Mouse (Mus musculus) G1E-ER4 (cell line): ENCODE data around the gene C9orf72. TPM values are rescaled to one million over a fixed set of nuclear protein-coding genes. Genes with fewer than 3 reads are reported as not detected.

ENCODE experiments used
- GATA1 ChIP-seq: IDR thresholded peaks from one replicate; pipeline ENCODE4 v1.8.0; 2012; ENCODE audit warnings: low read length, inconsistent platforms
- polyA plus RNA-seq: library from polyadenylated mRNA; stranded (reverse); fragments of >175 nt; gene quantifications from 2 replicates; pipeline ENCODE4 v1.2.3, GENCODE M21; 2012

The C9orf72 gene
- polyA plus RNA-seq, 1 experiment = 0.18 TPM

DNA sequence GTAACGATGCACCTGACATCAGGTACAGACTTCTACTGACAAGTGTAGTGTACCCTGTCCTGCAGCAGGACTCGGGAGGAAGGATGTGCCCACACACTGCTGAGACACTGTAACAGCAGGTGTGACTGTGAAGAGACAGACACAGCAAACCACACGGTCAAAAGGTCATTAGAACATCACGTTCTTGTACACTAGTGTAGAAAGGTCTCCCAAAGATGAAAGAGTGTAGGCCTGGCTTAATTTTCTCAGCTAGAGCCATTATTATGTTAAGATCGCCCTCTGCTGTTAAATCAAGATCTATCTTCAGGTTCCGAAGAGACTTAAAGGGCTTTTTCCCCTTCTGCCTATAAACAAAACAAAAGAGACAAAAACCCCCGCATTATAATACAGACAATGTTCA, 33.2 kb downstream of the C9orf72 start:
- TF ChIP-seq GATA1 = no peak

DNA sequence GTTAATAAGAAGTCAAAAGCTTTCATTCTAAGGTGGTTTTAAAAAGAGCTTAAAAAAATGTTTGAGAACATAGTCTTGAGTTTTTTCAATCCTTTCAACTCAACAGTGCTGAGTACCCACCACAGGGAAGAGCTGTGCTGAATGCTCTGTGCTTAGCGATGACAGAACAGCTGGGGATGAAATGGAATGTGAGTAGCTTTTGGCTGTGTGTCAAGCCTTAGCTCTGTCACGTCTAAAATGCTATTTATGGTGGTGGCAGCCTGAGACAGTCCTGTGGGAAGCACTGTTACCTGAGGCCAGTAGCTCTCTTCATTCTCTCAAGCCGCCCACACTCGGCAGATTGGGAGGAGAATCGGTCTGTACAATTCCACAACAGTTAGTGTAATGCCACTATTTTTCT, 36.2 kb downstream of the C9orf72 start:
- TF ChIP-seq GATA1 = no peak

DNA sequence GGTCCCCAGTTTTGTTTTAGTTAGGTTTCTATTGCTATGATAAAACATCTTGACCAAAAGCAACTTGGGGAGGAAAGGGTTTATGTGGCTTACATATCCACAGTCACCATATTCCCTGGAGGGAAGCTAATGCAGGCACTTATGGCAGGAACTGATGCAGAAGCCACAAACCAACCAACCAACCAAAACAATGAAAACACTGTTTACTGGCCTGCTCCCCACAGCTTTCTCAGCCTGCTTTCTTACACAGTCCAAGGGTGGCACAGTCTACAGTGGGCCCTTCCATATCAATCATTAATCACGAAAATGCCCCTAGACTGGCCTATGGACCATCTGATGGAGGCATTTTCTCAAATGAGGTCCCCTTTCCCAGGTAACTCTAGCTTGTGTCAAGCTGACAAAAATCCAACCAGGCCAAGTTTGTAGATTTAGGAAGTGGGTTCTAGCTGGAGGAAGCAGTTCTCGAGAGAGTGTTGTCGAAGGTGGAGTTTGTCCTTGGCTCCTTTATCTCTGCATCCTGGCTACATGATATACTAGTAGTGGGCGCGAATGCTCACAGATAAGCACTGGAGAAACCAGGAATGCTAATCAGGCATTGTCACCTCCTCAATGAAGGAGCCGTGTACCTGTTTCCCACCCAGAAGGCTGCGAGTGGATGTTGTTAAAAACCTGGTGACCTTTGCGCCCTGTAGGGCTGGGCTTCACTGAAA, 38.2 kb downstream of the C9orf72 start:
- peak; percentile 8 for TF ChIP-seq GATA1

DNA sequence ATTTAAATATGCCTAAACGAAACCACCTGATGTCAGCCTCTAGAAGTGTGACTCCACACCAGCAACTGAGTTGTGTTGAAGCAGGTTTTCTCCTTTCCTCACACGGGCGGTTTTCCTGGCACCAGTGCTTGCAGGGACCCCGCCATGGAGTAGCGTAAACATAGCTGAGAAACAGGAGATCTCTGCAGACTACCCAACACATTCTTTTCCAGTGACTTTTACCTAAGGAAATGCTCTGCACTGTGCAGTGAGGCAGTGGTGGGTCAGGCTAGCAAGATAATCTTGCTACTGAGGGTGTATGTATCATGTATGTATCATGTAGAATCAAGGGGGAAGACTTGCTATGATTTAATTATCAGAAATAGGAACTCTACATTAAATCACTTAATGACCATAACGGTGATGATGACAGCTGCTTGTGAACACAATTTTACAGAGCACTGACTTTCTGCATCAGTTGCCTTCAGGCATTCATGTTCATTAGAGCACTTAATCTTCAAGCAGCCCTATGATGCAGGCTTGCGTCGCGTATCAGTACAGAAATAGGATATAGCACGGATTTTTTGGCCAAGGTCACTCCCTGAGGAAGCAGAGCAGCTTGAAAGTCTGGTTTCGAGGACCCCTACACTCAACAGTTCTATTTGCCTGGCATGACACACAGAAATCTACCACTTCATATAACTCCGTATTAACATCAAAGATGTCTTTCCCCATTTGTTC, 47.9 kb downstream of the C9orf72 start:
- no peak for TF ChIP-seq GATA1

DNA sequence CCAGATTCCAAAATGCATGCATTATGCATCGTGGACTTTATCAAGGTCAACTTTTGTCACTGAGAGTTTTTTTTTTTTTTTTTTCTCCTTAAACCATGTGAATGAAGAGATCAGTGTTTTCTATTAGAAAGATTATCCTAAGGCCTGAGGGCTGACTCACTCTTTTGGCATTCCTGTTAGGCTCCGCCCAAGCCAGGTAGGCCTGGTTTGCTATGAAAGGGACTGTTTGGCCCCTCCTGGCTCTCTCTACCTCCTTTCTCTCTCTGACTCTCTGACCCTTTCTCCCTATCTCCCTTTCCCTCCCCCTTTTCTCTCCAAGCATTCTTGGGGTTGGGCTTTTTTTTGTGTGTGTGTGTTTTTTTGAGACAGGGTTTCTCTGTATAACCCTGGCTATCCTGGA, 50.4 kb downstream of the C9orf72 start:
- no peak for TF ChIP-seq GATA1

DNA sequence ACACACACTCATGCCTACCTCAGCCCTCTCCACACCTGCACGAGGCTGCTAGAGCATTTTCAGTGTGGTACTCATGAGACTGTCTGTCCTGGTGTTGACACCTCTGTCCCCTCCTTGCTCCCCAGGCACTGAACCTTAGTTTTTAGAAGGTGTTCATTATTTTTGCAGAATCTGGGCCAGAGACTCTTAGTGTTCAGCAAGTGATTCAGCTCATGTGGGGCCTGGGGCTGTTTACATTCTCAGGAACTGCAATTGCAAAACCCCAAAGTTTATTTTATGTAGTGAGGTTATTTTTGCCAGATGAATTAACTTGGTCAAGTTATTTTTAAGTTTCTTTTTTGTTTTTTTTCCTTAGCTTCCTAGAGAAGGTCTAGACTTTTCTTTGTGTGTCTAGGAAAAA, 52.4 kb downstream of the C9orf72 start:
- no peak for TF ChIP-seq GATA1

DNA sequence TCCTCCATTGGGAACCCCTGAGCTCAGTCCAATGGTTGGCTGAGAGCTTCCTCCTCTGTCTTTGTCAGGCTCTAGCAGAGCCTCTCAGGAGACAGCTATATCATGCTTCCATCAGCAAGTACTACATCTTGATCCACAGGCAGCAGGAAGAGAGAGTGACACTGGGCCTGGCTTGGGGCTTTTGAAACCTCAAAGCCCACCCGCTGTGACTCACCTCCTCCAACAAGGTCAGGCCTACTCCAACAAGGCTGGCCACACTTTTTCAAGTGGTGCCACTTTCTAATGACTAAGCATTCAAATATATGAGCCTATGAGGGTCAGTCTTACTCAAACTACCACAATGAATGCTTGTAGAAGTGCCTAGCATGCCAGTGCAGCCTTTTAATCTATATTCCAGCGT, 53.5 kb downstream of the C9orf72 start:
- no peak for TF ChIP-seq GATA1

DNA sequence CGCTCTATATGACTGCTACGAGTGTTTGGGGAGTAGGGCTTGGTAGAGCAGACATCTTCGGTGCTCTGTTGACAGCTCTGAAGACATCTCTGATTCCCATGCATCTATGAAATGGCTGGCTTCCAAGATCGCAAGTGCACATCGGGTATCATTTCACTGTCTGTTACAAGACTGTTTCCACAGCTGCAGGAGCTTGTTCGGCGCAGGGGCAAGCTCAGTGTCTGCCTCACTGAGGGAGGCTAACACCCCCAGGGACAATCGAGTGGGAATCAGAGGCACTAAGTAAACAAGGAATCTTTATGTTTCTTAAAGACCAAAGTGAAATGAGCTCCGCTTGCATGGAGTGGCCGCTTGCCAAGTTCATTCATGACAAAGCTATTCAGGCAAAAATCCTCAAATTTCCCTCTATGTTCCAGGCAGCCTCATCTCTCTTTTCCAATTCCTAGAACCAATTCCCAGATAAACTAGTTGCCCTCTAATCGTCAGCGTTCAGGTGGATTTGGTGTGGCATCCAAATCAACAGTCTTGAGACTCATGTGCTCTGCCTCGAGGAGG, 56.3 kb downstream of the C9orf72 start:
- no peak for TF ChIP-seq GATA1

DNA sequence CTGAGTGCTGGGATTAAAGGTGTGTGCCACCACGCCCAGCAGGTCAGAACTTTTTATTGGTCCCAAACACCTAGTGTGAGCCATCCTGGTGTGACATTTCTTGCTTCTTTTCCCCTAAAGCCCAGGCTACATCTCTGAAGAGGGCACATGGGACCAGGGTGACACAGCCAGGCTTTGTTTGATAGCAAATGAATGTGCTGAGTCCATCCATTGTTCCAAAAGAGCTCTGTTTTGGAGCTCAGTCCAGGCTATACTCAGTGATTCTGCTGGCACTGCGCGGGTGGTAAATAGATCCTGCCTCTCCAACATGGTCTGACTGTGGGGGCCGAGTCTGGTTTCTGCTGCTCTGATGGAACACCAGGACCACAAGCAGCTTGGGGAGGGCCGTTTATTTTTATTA, 58.1 kb downstream of the C9orf72 start:
- no peak for TF ChIP-seq GATA1

DNA sequence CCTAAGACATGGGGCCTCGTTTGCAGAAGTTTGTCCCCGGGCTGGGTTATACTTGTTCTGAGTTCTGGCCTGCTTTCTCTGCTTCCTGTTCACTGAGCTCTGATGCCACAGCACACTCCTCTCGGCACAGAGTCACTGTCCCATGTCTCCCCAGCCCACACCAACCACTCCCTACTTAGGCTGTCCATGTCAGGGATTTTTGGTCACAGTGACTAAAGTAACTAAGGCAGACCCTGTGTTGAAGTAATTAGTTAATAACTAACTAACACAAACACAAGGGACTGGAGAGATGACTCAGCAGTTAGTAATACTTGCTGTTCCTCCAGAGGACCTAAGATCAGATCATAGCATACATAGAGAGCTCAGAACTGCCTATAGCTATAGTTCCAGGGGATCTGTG, 60.0 kb downstream of the C9orf72 start:
- TF ChIP-seq GATA1 = no peak

DNA sequence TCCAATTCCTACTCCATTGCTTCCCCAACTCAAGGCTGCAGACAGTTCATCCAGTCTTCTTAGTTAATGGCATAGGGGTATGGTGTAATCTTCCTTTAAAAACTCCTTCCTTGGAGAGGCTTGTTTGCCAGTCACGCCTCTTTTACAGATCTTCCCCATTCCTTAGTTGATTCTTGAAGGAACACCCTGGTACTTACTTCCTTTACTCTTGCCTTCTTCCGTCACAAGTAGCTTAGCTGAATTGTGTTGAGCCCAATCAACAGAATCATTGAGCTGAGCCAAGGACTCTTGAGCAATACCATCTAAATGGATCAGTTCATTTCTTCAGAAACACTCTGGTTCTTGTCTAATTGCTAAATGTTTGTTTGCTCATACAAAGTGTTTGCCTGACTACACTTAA, 60.7 kb downstream of the C9orf72 start:
- no peak for TF ChIP-seq GATA1

DNA sequence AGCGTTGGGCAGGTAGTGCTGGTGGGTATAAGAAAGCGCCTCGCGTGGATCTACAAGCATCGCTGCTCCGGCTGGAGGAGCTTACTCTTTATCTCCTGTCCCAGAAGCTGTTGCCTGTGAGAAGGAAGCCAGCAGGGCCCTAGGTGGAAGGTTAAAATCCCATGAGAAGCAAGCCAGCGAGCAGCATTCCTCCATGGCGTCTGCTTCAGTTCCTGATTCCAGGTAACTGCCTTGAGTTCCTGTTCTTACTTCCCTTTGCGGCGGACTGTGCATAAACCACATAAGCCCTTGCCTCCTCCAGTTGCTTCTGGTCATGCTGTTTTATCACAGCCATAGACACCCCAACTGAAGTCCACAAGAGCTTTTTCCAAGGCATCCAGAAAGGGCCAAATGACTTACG, 68.2 kb downstream of the C9orf72 start:
- no peak for TF ChIP-seq GATA1

DNA sequence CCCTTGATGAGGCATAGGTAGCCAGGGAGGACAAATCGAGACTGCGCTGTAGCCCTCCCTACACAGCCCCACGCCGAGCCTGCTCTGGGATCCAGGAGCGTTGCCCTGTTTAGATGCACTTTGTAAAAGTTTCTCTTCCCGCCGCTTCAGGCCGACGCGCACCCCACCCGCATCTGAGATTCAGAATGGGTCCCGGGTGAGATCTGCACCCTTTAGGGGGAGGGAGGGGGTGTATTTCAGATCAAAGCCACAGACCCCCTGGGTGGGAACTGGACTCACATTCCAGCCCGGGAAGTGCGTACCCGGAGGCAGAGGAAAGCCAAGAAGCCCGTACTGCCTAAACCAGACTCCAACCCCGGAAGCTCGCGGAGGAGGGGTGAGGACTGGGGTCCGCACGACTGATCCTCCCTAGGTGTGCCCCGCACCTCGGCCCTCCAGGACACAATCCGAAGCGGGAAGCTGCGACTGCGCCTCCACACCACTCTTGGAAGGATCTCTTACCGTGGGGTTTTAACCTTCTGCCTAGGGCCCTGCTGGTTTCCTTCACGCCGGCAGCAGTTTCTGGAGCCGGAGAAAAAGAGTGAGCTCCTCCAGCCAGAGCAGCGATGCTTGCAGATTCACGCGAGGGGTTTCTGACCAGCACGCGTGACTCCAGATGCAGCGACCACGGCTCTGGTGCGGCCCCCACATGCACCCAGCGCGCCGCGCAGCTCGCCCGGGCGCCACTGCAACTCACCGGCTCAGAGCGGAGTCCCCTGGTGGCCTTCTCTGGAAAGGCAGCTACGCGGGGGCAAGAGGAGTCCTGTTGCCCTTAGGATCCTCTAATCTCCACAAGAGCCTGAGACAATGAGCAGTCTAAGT, 69.0 kb downstream of the C9orf72 start, which contains the start of gene Mob3b:
Gene Mob3b, minus strand, starts transcription at position 734 of the 861 bp plus-strand sequence.
- no peak for TF ChIP-seq GATA1

DNA sequence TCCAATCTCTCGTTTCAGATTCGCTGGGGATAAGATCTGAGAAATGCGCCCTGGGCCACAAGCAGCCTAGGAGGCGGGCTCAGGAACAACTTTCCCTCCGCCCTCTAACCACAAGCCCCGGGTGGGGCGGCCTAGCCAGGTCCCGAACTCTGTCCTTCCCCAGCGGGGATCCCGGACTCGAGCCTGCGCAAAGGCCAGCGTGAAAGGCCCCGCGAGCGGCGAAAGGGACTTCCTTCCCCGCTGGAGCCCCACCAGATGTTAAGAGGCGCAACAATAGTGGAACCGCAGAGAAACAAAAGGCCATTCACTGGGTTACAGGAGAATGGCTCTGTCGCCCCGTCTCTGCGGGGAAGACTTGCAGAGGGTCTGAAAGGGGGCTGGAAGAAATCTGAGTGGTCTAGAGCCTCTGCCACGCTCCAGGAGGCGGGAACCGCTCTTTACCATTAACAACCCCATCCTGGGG, 69.8 kb downstream of the C9orf72 start:
- TF ChIP-seq GATA1 = no peak

DNA sequence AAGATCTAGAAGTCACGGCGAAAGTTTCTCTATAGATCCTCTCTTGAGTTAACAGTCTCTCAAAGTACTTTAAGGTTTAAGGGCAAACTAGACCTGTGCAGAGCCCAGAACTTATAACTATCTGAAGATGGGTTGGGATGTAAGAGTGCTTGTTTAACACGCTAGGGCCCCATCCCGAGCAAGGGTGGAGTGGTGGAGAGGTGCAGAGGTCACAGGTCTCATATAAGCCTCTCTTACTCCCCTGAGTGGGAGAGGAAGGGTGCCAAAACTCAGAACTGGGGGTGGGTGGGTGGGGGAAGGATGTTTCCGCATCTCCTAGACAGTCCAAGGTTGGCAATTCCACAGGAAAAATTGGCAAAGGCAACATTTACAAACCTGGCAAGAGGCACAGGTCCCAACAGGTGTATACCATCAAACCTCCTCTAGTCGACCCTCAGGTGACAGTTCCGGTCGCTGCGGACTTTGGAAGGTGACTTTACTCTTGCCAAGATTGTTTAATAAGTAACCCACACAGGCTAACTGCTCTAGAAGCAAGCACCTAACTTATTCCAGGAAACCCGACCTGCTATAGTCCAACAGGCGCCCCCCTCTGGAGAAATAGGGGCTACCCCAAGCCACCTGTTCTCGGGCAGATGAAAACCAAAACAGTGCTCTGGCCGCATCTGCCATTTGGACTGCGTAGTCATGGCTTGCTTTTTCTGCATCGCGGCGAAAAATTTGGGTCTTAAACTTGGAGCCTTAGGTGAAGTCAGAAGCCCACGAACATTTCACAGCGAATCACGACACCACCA, 70.6 kb downstream of the C9orf72 start:
- no peak for TF ChIP-seq GATA1
